Mouse (Mus musculus): Measurements from ENCODE around the gene Syk.

Gene Syk

GRCm38 (mm10) chr13:52597092-52597678 is 14.2 kb downstream of the Syk start:
- no peak for DNase-seq (ENCODE audit: extremely low read depth, low read depth, low spot score)

GRCm38 (mm10) chr13:52598233-52598632 is 15.3 kb downstream of the Syk start:
- no peak for DNase-seq (ENCODE audit: extremely low read depth, low read depth, low spot score)

- DNase-seq (ENCODE audit: extremely low read depth, low read depth, low spot score): no peak
These were observed 17.2 kb downstream of the Syk start for GRCm38 (mm10) chr13:52600015-52600643.

- no peak for DNase-seq (ENCODE audit: extremely low read depth, low read depth, low spot score)
These were observed 19.8 kb downstream of the Syk start for GRCm38 (mm10) chr13:52602752-52603151.

- DNase-seq (ENCODE audit: extremely low read depth, low read depth, low spot score): no peak
These were observed 20.9 kb downstream of the Syk start for GRCm38 (mm10) chr13:52603704-52604349.

GRCm38 (mm10) chr13:52605006-52605405 is 22.0 kb downstream of the Syk start:
- no peak for DNase-seq (ENCODE audit: extremely low read depth, low read depth, low spot score)

- no peak for DNase-seq (ENCODE audit: extremely low read depth, low read depth, low spot score)
These were observed 22.9 kb downstream of the Syk start for GRCm38 (mm10) chr13:52605911-52606310.

GRCm38 (mm10) chr13:52606656-52607275 is 23.8 kb downstream of the Syk start:
- no peak for DNase-seq (ENCODE audit: extremely low read depth, low read depth, low spot score)

- DNase-seq (ENCODE audit: extremely low read depth, low read depth, low spot score): no peak
These were observed 25.0 kb downstream of the Syk start for GRCm38 (mm10) chr13:52607964-52608363.

- no peak for DNase-seq (ENCODE audit: extremely low read depth, low read depth, low spot score)
These were observed 27.5 kb downstream of the Syk start for GRCm38 (mm10) chr13:52610463-52610862.

GRCm38 (mm10) chr13:52613266-52613665 is 30.3 kb downstream of the Syk start:
- no peak for DNase-seq (ENCODE audit: extremely low read depth, low read depth, low spot score)

- DNase-seq (ENCODE audit: extremely low read depth, low read depth, low spot score): no peak
These were observed 32.1 kb downstream of the Syk start for GRCm38 (mm10) chr13:52615085-52615484.

- DNase-seq (ENCODE audit: extremely low read depth, low read depth, low spot score): no peak
These were observed 34.2 kb downstream of the Syk start for GRCm38 (mm10) chr13:52617096-52617714.

- no peak for DNase-seq (ENCODE audit: extremely low read depth, low read depth, low spot score)
These were observed 35.6 kb downstream of the Syk start for GRCm38 (mm10) chr13:52618592-52618991.

- no peak for DNase-seq (ENCODE audit: extremely low read depth, low read depth, low spot score)
These were observed 36.5 kb downstream of the Syk start for GRCm38 (mm10) chr13:52619482-52619881.

GRCm38 (mm10) chr13:52624038-52624437 is 41.1 kb downstream of the Syk start:
- no peak for DNase-seq (ENCODE audit: extremely low read depth, low read depth, low spot score)

GRCm38 (mm10) chr13:52628602-52629001 is 45.6 kb downstream of the Syk start:
- DNase-seq (ENCODE audit: extremely low read depth, low read depth, low spot score): no peak

GRCm38 (mm10) chr13:52631624-52632023 is 48.7 kb downstream of the Syk start:
- DNase-seq (ENCODE audit: extremely low read depth, low read depth, low spot score): no peak

GRCm38 (mm10) chr13:52635484-52635883 is 52.5 kb downstream of the Syk start:
- no peak for DNase-seq (ENCODE audit: extremely low read depth, low read depth, low spot score)

GRCm38 (mm10) chr13:52636176-52636748 is 53.3 kb downstream of the Syk start:
- no peak for DNase-seq (ENCODE audit: extremely low read depth, low read depth, low spot score)

- DNase-seq (ENCODE audit: extremely low read depth, low read depth, low spot score): no peak
These were observed 63.6 kb downstream of the Syk start for GRCm38 (mm10) chr13:52646566-52646965.
